Mouse (Mus musculus): ENCODE data around the gene Abhd5. TPM values are rescaled to one million over a fixed set of nuclear protein-coding genes. Genes with fewer than 3 reads are reported as not detected.

Abhd5 gene
- polyA plus RNA-seq, 1 experiment from 2014 or later: 21.2 TPM

DNA sequence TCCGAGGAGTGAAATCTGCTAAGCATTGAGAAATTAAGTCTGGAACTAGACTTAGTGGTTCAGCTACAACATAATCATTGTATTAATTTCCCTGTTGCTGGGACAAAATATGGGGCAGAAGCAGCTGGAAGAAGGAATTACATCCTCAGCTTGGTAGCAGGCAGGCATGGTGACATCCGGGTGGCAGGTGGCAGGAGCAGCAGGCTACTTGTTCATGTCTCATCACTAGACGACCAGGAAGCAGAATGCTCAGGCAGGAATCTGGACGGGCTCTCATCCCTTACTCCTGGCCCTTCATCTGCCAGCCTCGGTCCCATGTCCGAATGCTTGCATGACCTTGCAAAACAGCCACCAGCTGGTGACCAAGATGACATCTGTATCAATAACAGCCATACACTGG lies 30.6 kb downstream of the Abhd5 start:
- Histone ChIP-seq H3K4me2 (no peak overlapping the region), H3K36me3 (peaks cover 24% of the 10 kb centered on the region), H3K4me3 (no peak overlapping the region), H3K9ac (no peak overlapping the region), H3K9me3 (no peaks in the 10 kb centered on the region), H3K27ac (no peak overlapping the region), H3K27me3 (0 out of 2 replicates have a peak, but pooled peaks cover 15% of the 10 kb centered on the region), H3K4me1 (replicated peaks) (0 out of 2 replicates have a peak, but pooled peaks cover 3% of the 10 kb centered on the region)
- 79% methylated on average over 6 of the region's 6 CpGs for WGBS
- ATAC-seq (ENCODE audit: low FRiP score): no peak

DNA sequence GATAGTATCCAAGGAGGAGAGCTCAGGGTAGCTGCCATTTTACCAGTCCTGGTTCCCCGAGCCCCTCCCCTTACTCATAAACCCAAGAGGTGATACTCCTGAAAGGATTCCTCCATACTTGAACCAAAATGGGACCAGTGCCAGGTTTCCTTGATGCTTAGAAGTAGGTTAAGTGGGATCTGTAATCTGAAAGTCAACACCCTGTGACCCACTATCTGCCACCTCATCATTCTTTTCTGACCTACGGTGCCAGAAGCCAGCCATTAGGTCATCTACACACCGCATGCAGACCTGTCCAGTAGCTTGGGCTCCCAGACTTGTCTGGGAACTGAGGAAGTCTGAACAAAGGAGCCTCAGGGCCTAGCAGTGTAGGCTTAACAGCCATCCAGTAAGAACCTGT lies 34.6 kb downstream of the Abhd5 start:
- 86% methylated on average over 3 of the region's 3 CpGs for WGBS
- no peak overlapping the region for H3K9ac ChIP-seq

DNA sequence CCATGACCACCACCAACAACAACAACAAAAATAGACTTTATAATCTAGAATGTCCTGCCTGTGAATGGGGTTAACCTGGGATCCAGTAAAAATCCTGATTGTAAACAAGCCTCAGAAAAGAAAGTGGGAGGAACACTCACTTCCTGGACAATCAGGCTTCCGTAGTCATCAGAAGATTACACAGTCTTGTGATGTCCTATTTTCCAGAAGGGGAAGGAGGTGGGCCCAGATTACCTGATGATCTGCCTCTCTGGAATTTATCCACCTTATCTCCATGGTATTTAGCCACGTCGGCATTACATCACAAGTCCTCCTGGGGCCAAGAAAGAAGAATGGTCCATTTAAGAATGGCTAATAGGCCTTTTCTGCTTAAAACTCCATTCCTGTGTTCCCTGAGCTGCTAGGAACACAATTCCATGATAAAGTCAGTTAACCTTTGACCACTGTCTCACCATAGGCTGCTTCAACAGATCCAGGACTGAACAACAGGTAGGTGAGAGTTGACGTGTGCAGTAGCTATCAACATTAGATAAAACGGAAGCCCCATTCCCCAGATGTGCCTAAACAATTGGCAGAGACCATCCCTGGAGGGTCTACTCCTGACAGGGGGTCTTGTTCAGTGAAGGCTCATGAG lies 38.0 kb downstream of the Abhd5 start:
- no peak for ATAC-seq (ENCODE audit: low FRiP score)
- Histone ChIP-seq H3K9me3 (no peaks in the 10 kb centered on the region), H3K4me2 (no peak overlapping the region), H3K27ac (no peak overlapping the region), H3K27me3 (no peaks in the 10 kb centered on the region), H3K36me3 (no peaks in the 10 kb centered on the region), H3K9ac (no peak overlapping the region), H3K4me3 (no peak overlapping the region), H3K4me1 (replicated peaks) (no peaks in the 10 kb centered on the region)
- WGBS: 97% methylated on average over 5 of the region's 5 CpGs

More for the DNA sequence above, 34.6 kb downstream of the Abhd5 start:
- H3K27me3 ChIP-seq: 0 out of 2 replicates have a peak, but pooled peaks cover 2% of the 10 kb centered on the region
- no peaks in the 10 kb centered on the region for H3K9me3 ChIP-seq
- H3K36me3 ChIP-seq: peaks cover 10% of the 10 kb centered on the region; the same call in 1 of the 2 replicates
- 0 out of 2 replicates have a peak, but pooled peaks cover 2% of the 10 kb centered on the region for H3K4me1 ChIP-seq (replicated peaks)
- ATAC-seq (ENCODE audit: low FRiP score): no peak
- no peak overlapping the region for H3K4me2 ChIP-seq
- no peak overlapping the region for H3K27ac ChIP-seq
- no peak overlapping the region for H3K4me3 ChIP-seq

DNA sequence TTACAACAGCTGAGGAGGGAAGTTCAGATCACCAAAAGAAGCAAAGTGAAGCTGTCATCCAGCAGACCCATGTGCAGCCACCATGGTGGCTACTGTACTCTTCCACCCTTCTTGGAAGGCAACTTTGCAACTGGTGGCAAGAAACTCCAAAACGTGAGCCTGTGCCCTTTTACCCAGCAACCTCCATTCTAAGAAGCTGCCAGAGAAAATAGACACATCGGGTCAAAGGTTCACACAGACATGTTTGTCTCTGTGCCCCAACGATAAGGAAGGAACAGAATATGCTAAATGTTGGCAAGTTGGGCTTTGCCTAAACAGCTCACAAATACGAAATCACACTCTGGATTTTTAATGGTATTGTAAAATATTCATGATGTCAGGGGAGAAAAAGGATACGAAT lies 44.4 kb downstream of the Abhd5 start:
- no peak overlapping the region for H3K4me3 ChIP-seq
- no peak for ATAC-seq (ENCODE audit: low FRiP score)
- H3K9me3 ChIP-seq: no peaks in the 10 kb centered on the region
- no peaks in the 10 kb centered on the region for H3K27me3 ChIP-seq
- H3K9ac ChIP-seq: no peak overlapping the region
- H3K36me3 ChIP-seq: no peaks in the 10 kb centered on the region
- H3K27ac ChIP-seq: no peak overlapping the region
- no peak overlapping the region for H3K4me2 ChIP-seq
- WGBS: 77% methylated on average over 5 of the region's 5 CpGs
- H3K4me1 ChIP-seq (replicated peaks): no peaks in the 10 kb centered on the region

DNA sequence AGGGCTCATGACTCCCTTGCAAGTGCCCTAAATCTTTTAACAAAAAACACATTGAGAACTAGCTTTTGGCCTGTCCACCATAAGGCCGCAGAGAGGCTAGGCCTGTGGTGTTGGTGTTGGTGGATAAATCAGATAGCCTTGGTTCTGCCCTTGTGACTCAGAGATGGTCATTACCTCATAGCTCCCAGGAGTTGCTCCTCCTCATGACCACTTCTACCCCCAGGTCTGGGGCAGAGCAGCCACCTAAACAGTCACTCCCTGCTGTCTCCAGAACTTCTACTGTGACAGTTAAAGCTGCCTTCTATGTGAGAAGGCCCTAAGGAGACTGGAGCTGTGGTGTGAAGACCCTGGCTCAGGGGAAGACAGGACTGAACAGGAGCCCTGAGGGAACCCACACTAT lies 45.7 kb downstream of the Abhd5 start:
- Histone ChIP-seq H3K27ac (no peak overlapping the region), H3K4me2 (no peak overlapping the region), H3K27me3 (no peaks in the 10 kb centered on the region), H3K9ac (no peak overlapping the region), H3K36me3 (no peaks in the 10 kb centered on the region), H3K9me3 (no peaks in the 10 kb centered on the region), H3K4me1 (replicated peaks) (no peaks in the 10 kb centered on the region), H3K4me3 (no peak overlapping the region)
- WGBS: 96% methylated on average over 1 of the region's 1 CpGs
- ATAC-seq (ENCODE audit: low FRiP score): no peak

DNA sequence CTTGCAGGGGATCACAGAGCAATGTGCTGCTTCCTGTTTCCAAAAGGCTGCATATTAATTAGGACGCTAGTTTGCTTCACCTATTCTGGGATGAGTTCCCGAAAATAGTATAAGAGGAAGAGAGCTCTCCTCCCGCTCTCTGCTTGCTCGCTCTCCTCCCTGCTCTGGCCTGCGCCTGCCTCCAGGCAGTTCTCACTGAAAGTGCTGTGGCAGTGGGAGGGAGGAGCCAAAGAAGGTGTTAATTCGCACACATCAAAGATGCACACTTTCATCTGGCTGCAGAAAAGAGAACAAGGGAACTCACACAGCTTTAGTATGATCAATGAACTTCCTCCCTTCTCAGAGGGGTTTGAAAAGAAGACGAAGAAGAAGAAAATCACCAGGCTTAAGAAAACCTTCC lies 47.3 kb downstream of the Abhd5 start:
- no peaks in the 10 kb centered on the region for H3K36me3 ChIP-seq
- no peak overlapping the region for H3K4me2 ChIP-seq
- no peaks in the 10 kb centered on the region for H3K4me1 ChIP-seq (replicated peaks)
- no peaks in the 10 kb centered on the region for H3K27me3 ChIP-seq
- ATAC-seq (ENCODE audit: low FRiP score): no peak
- no peak overlapping the region for H3K27ac ChIP-seq
- no peak overlapping the region for H3K4me3 ChIP-seq
- 63% methylated on average over 7 of the region's 7 CpGs for WGBS
- no peaks in the 10 kb centered on the region for H3K9me3 ChIP-seq
- no peak overlapping the region for H3K9ac ChIP-seq

DNA sequence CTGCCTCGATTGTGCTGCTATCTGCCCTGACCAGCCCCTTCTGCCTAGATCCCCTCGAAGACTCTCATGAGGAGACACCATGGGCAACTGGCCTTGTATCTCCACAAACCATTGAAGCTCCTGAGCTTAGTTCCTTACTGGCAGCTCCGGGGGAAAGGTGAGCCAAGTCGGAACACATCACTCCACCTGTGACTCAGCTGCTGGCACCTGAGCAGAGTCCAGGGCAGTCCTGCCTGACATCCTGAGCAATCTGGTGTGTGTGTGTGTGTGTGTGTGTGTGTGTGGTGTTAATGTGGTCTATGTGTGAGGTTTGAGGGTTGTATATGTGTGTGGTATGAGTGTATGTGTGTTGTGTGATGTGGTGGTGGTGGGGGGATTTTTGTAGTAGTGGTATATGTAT lies 49.8 kb downstream of the Abhd5 start:
- no peaks in the 10 kb centered on the region for H3K4me1 ChIP-seq (replicated peaks)
- no peaks in the 10 kb centered on the region for H3K27me3 ChIP-seq
- no peaks in the 10 kb centered on the region for H3K36me3 ChIP-seq
- no peak for ATAC-seq (ENCODE audit: low FRiP score)
- H3K9me3 ChIP-seq: no peaks in the 10 kb centered on the region
- H3K4me2 ChIP-seq: no peak overlapping the region
- H3K27ac ChIP-seq: no peak overlapping the region
- H3K9ac ChIP-seq: no peak overlapping the region
- no peak overlapping the region for H3K4me3 ChIP-seq
- WGBS: 90% methylated on average over 4 of the region's 4 CpGs

DNA sequence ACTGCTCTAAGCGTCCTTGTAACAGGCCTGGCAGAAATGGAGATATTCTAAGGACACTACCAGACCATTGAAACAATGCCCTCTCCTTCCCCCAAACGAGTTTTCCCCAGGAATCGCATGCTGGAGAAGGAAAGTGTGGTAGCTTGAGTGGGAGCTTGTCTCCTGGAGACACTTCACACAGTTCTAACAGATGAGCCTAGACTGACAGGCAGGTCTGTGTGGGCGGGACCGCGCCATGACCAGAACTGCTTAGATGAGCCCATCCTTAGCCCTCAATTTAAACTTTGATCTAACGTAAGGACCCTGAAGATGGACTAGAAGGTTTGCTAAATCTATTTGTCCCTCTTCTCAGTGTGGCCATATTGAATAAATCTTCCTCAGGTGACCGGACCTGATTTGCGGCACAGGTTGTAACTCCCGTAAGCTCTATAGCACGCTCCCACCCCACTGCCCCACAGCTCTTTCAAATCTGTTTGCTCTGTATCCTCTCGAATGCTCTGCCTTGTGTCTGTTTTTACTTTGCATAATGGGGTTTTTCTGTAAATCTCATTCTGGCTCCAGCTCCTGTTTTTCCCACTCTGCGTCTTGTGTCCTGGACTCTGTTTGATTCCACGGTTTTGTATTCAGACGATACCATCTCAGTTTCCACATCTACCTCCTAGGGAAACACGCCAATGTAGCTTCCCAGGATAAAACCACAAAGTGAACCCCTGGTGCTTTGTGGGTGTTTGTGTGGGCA lies 59.2 kb downstream of the Abhd5 start:
- ATAC-seq (ENCODE audit: low FRiP score): no peak
- Histone ChIP-seq H3K9me3 (no peaks in the 10 kb centered on the region), H3K27ac (no peak overlapping the region), H3K4me3 (no peak overlapping the region), H3K4me1 (replicated peaks) (no peaks in the 10 kb centered on the region), H3K9ac (no peak overlapping the region), H3K4me2 (no peak overlapping the region), H3K36me3 (no peaks in the 10 kb centered on the region), H3K27me3 (no peaks in the 10 kb centered on the region)
- WGBS: 93% methylated on average over 16 of the region's 16 CpGs

DNA sequence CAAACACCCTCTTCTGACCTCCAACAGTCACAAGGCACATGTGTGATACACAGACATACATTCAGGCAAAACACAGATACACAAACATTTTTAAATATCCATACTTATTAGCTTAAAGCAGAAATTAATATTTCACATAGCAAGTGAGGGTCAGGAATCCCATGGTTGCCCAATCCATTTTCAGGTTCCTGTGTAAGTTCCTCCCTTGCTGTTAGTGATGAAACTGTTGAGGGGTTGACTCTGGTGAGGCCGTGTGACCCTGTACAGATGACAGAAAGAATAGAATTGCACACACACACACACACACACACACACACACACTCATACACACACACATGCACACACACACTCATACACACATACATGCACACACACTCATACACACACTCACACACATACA lies 63.2 kb downstream of the Abhd5 start:
- no peaks in the 10 kb centered on the region for H3K27me3 ChIP-seq
- no peaks in the 10 kb centered on the region for H3K36me3 ChIP-seq
- 88% methylated on average over 1 of the region's 1 CpGs for WGBS
- no peak overlapping the region for H3K9ac ChIP-seq
- no peak overlapping the region for H3K4me3 ChIP-seq
- H3K9me3 ChIP-seq: no peaks in the 10 kb centered on the region
- H3K27ac ChIP-seq: no peak overlapping the region
- ATAC-seq (ENCODE audit: low FRiP score): no peak
- no peak overlapping the region for H3K4me2 ChIP-seq
- H3K4me1 ChIP-seq (replicated peaks): peaks cover 4% of the 10 kb centered on the region; the same call in 1 of the 2 replicates

DNA sequence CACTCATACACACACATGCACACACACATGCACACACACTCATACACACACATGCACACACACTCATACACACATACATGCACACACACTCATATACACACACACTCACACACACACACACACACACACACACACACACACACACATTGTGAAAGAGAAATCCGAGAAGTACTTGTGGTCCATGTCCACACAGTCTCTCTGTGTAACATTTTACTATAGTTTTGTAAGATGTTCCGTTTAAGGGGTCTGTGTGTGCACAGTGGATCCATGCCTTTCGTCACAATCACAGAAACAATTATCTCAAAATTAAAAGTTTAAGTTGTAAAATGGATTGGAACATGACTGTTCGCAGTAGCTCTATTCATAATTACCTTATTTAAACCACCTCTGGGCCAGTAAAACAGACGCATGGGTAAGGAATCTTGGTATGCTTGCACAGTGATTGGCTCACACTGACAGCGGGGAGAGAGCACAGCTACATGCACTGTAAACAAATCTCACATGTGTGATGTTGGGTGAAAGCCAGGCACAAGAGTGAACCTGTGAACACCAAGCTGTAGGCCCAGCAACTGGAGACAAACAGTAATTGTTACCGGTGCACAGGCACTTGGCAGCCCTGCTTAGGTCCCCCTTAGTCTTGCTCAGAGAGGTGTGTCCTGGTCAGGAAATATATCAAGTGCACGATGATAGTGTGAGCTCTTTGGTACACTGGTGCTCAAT lies 63.8 kb downstream of the Abhd5 start:
- no peaks in the 10 kb centered on the region for H3K9me3 ChIP-seq
- no peaks in the 10 kb centered on the region for H3K36me3 ChIP-seq
- H3K4me3 ChIP-seq: no peak overlapping the region
- H3K9ac ChIP-seq: no peak overlapping the region
- no peak overlapping the region for H3K4me2 ChIP-seq
- ATAC-seq (ENCODE audit: low FRiP score): no peak
- peaks cover 4% of the 10 kb centered on the region; the same call in 1 of the 2 replicates for H3K4me1 ChIP-seq (replicated peaks)
- H3K27me3 ChIP-seq: 0 out of 2 replicates have a peak, but pooled peaks cover 3% of the 10 kb centered on the region
- no peak overlapping the region for H3K27ac ChIP-seq
- 90% methylated on average over 8 of the region's 8 CpGs for WGBS

DNA sequence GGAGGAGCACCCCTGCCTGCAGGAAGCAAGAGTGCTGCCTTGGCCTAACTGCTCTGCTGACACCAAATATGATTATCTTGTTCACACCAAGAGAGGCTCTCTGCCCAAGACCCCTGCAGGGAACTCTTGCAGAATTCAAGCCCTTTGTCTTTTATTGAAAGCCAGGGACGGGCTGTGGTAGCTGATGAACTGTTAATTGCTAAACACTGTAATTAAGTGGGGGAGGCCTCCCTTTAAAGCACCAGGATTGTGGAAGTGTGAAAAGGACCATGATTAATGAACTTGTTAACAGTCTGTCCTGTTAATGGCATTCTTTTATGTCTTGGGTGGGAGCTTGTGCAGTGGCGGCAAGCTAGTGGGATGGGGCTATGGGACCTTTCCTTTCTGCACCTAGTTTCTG lies 65.2 kb downstream of the Abhd5 start:
- 11% methylated on average over 2 of the region's 2 CpGs for WGBS
- H3K36me3 ChIP-seq: no peaks in the 10 kb centered on the region
- H3K9me3 ChIP-seq: no peaks in the 10 kb centered on the region
- no peak overlapping the region; the same call in 1 of the 2 replicates for H3K27ac ChIP-seq
- peaks cover 7% of the 10 kb centered on the region; the same call in 1 of the 2 replicates for H3K27me3 ChIP-seq
- no peak for ATAC-seq (ENCODE audit: low FRiP score)
- H3K9ac ChIP-seq: no peak overlapping the region
- peaks cover 4% of the 10 kb centered on the region; the same call in 1 of the 2 replicates for H3K4me1 ChIP-seq (replicated peaks)
- no peak overlapping the region for H3K4me2 ChIP-seq
- H3K4me3 ChIP-seq: no peak overlapping the region

DNA sequence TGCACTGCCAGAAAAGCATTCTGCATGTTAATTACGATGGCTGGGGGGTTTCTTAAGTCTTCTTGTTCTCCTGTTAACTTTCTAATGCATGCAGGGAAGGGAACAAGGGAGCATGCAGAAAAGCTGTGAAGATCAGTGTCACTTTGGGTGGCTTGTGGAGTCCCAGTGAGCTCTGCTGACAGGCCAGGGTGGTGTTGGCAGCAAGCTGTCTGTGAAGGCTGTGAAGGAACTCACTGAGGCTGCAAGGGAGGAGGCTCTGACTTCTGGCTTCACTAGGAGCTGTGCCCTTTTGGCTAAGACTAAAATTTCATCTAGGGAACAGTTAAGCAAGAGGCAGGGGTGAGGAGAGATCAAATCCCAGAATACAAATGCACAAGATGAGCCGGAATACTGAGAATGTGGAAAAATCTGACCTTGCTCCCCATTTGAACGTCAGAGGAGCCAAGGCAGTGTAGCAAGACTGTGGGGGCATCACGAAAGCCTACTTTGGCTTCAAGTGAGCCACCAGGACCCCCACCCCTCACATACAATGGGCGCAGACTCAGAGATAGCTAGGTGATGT lies 68.9 kb downstream of the Abhd5 start:
- Histone ChIP-seq H3K4me3 (no peak overlapping the region), H3K4me1 (replicated peaks) (peaks cover 4% of the 10 kb centered on the region; the same call in 1 of the 2 replicates), H3K4me2 (no peak overlapping the region), H3K9ac (no peak overlapping the region), H3K27me3 (peaks cover 20% of the 10 kb centered on the region), H3K9me3 (no peaks in the 10 kb centered on the region), H3K27ac (no peak overlapping the region), H3K36me3 (no peaks in the 10 kb centered on the region)
- ATAC-seq (ENCODE audit: low FRiP score): no peak
- 80% methylated on average over 5 of the region's 5 CpGs for WGBS
